Mouse (Mus musculus) A20 (cell line): Measurements from ENCODE around the gene Gm6583.

ENCODE experiments used
- DNase-seq: peaks from one replicate; pipeline ENCODE4 v3.0.0-alpha.2; 2011; ENCODE audit warnings: low read depth, low spot score

Gm6583 gene

GRCm38 (mm10) chr5:112367929-112368328 lies 12.1 kb upstream of the Gm6583 start:
- no peak for DNase-seq

- no peak for DNase-seq
Measured at GRCm38 (mm10) chr5:112367338-112367737, 11.5 kb upstream of the Gm6583 start.

GRCm38 (mm10) chr5:112366879-112367278 lies 11.0 kb upstream of the Gm6583 start:
- no peak for DNase-seq

GRCm38 (mm10) chr5:112364184-112364797 lies 8.5 kb upstream of the Gm6583 start:
- no peak for DNase-seq

GRCm38 (mm10) chr5:112360077-112360476 lies 4.2 kb upstream of the Gm6583 start:
- no peak for DNase-seq

- no peak for DNase-seq
Measured at GRCm38 (mm10) chr5:112359520-112359919, 3.7 kb upstream of the Gm6583 start.

- DNase-seq, result no peak
Measured at GRCm38 (mm10) chr5:112356322-112356721, 489 bp upstream of the Gm6583 start.

- DNase-seq, result no peak
Measured at GRCm38 (mm10) chr5:112355493-112355892, 340 bp downstream of the Gm6583 start.

- DNase-seq, result no peak
Measured at GRCm38 (mm10) chr5:112349169-112349568, 6.7 kb downstream of the Gm6583 start.

GRCm38 (mm10) chr5:112346211-112346965 lies 9.4 kb downstream of the Gm6583 start:
- DNase-seq, result no peak

- DNase-seq, result peak; percentile 80
Measured at GRCm38 (mm10) chr5:112344092-112344960, 11.5 kb downstream of the Gm6583 start.

GRCm38 (mm10) chr5:112343205-112343595 lies 12.6 kb downstream of the Gm6583 start:
- peak; percentile 77 for DNase-seq

GRCm38 (mm10) chr5:112342463-112343204 lies 13.2 kb downstream of the Gm6583 start, which contains the start of the genes Srrd and Hps4:
TSS of gene Srrd (minus strand) at chr5:112343040.
TSS of gene Hps4 (plus strand) at chr5:112343083.
- peak; percentile 87 for DNase-seq

- no peak for DNase-seq
Measured at GRCm38 (mm10) chr5:112339215-112339614, 16.6 kb downstream of the Gm6583 start.

- DNase-seq, result no peak
Measured at GRCm38 (mm10) chr5:112337004-112337403, 18.8 kb downstream of the Gm6583 start.

- DNase-seq, result peak; percentile 54
Measured at GRCm38 (mm10) chr5:112335473-112335872, 20.4 kb downstream of the Gm6583 start.

GRCm38 (mm10) chr5:112329805-112330564 lies 25.8 kb downstream of the Gm6583 start:
- no peak for DNase-seq

GRCm38 (mm10) chr5:112327854-112328253 lies 28.0 kb downstream of the Gm6583 start:
- no peak for DNase-seq

- no peak for DNase-seq
Measured at GRCm38 (mm10) chr5:112326446-112327009, 29.3 kb downstream of the Gm6583 start.
